Mouse (Mus musculus) Patski (cell line): ENCODE measurements at regions not wholly inside any gene's neighbourhood (a gene's known extent, or its start where the extent isn't known, plus 50 kb on each side); places are given as distances from the start of the nearest gene placed in this dataset.
A peak's percentile ranks its signal among the peaks of the same experiment; 100 is the strongest.

Experiments used
- ATAC-seq: fragments of 100-300 bp; one replicate; pipeline ENCODE4 v1.8.0; 2021
- CTCF ChIA-PET: fragments of 350-600 bp; sonication (Branson Sonifier 250); formaldehyde crosslinking; loops from one replicate; lab custom pipeline; 2022; ENCODE audit warnings: inconsistent platforms; lab: Charles Lee
- POLR2A ChIA-PET: fragments of 350-600 bp; sonication (Branson Sonifier 250); formaldehyde crosslinking; loops from one replicate; lab custom pipeline; 2022; ENCODE audit warnings: antibody characterized with exemption, inconsistent platforms; lab: Charles Lee
- DNase-seq: peaks from one replicate; pipeline ENCODE4 v3.0.0-alpha.2; 2011; ENCODE audit warnings: low read depth, low spot score
- H3K27me3 ChIP-seq: fragments of 371-371 bp; one replicate; pipeline ENCODE4 v1.5.1; 2021
- CTCF ChIP-seq: fragments of 100-300 bp; IDR thresholded peaks from one replicate; pipeline ENCODE4 v1.5.1; 2021
- in situ Hi-C: fragments of 300-500 bp; cut with MboI; formaldehyde crosslinking; loops from 3 replicates; pipeline ENCODE4 v1.11.1; 2018; ENCODE audit warnings: low pct_unique_long_range_greater_than_20kb, mixed read lengths

DNA sequence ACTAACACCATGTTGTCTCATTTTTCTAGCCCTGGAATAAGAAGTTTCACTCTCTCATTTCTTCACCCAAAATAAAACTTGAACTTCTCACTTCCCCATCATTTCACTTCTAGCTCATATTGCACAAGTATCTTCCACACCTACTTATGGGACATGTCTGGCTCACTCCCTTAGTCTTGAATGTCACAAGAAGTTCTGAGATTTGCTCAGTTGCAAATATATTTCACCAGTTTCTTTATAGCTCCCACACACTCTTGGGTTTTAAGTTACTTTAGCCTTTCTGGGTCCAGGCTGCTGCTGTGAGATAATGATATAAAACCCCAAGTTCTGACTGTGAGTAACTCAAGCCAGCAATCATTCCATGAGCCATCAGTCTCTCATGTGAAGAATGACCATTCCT is 350.0 kb upstream of the Plxna2 start:
- H3K27me3 ChIP-seq = no peaks in the 10 kb centered on the region
- no peak for TF ChIP-seq CTCF
- ATAC-seq = no peak
- in situ Hi-C loops = no loop called here
- no peak for DNase-seq
- ChIA-PET CTCF (no interaction called here), POLR2A (no interaction called here)

DNA sequence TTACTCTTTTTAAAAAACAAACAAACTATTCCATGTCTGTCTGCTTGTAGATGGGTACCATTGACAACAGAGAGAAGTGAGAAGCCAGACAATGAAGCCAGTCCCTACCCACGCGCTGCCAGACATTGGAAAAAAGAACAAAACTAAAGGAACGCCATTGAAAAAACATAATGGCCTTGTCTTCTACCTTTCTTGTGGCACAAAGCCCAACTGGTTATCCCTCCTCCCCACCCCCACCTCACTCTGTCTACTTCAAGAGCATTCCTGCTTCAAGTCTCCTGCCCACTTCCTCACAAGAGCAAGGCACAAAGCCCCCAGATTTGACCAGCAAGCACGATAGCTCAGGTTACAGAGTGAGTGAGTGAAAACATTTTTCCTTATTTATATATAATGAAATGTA is 355.6 kb upstream of the Plxna2 start:
- H3K27me3 ChIP-seq = peaks cover 3% of the 10 kb centered on the region
- TF ChIP-seq CTCF = no peak
- DNase-seq = no peak
- CTCF ChIA-PET = no interaction called here
- ATAC-seq = no peak
- POLR2A ChIA-PET = no interaction called here
- in situ Hi-C loops = no loop called here

DNA sequence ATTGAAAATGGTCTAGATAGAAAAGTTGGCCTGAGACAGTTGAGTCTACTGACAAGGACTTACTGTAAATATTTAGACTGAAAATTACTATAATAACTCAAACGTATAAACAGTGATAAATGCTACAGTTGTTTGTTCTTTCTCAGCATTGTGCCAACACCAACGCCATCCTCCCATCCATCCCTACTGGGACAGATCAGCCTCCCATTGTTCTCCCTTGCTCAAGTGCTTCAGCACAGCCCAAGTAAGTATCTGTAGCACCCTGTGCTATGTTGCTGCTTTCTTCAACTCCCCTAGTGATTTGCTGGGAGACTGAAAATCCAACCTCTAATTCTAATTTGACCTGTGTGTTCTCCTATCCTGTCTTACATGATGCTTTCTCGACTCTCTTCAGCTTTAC is 358.1 kb upstream of the Plxna2 start:
- ChIA-PET CTCF (interaction anchor here (1.2 kb wide), 1 partner anchor 13 kb away, joined by 3 read pairs; no protein-coding TSS in a partner anchor), POLR2A (no interaction called here)
- no peak for ATAC-seq
- TF ChIP-seq CTCF = no peak
- peaks cover 3% of the 10 kb centered on the region for H3K27me3 ChIP-seq
- in situ Hi-C loops = no loop called here
- no peak for DNase-seq

GRCm38 (mm10) chr1:194244776-194245366 is 373.1 kb upstream of the Plxna2 start:
- DNase-seq (no peak), ATAC-seq (no peak)
- peaks cover 24% of the 10 kb centered on the region for H3K27me3 ChIP-seq
- CTCF ChIA-PET = interaction anchor here (1.2 kb wide), 2 partner anchors 13 to 21 kb away, joined by 3 read pairs; no protein-coding TSS in a partner anchor
- POLR2A ChIA-PET = interaction anchor here (1.2 kb wide), 1 partner anchor 12 kb away, joined by 3 read pairs; no protein-coding TSS in a partner anchor
- in situ Hi-C loops = no loop called here
- TF ChIP-seq CTCF = no peak

DNA sequence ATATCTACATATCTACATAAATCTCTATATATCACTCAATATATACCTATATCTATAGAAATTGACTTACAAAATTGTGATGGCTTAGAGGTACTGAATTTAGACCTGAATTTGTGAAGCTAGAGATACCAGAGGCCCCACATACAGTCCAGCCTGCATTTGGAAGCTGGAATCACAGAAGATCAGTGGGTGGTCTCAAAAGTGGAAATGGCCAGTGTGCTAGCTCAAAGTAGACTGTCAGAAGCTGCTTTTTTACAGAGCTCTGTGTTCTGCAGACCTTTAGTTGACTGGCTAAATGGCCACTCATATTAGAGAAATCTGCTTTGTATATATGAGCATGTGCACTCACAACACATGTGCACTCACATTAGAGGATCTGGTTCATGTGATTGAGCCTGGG is 376.9 kb upstream of the Plxna2 start:
- TF ChIP-seq CTCF = no peak
- POLR2A ChIA-PET = no interaction called here
- CTCF ChIA-PET = interaction anchor here (1.1 kb wide), 1 partner anchor 8 kb away, joined by 3 read pairs; no protein-coding TSS in a partner anchor
- ATAC-seq (no peak), DNase-seq (no peak)
- H3K27me3 ChIP-seq = peaks cover 22% of the 10 kb centered on the region
- in situ Hi-C loops = no loop called here

- ATAC-seq = no peak
- no peak for TF ChIP-seq CTCF
- ChIA-PET CTCF (no interaction called here), POLR2A (no interaction called here)
- DNase-seq = no peak
- H3K27me3 ChIP-seq = peaks cover 10% of the 10 kb centered on the region
- in situ Hi-C loops = no loop called here
Measured at GRCm38 (mm10) chr1:194231206-194231605, 386.8 kb upstream of the Plxna2 start.

DNA sequence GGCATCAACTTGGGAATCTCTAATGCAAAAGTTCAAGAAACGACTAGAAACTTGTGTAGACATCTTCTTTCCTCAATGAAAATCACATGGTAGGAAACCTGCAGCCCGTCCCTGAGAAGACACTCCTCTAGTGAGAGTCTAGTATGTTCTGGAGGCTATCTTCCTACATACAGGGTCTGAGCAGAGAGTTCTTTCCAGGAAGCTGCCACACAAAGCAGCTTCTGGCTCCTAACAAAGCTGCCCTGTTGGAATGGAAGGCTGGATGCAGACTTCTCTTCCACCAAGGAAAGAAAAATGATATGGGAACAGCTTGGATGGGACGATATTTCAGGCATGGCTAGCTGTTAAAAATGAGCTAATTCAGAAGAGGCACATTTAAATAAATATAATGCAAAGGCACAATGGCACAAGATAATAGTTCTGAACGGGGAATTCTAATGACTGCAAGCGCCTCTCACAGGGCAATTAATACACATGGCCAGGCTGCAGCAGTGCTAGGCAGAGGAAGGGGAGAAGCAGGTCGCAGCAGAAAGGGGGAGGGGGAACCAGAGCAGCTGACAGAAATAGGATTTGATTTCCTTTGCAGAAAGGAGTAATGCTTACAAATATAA is 391.4 kb upstream of the Plxna2 start:
- POLR2A ChIA-PET = no interaction called here

DNA sequence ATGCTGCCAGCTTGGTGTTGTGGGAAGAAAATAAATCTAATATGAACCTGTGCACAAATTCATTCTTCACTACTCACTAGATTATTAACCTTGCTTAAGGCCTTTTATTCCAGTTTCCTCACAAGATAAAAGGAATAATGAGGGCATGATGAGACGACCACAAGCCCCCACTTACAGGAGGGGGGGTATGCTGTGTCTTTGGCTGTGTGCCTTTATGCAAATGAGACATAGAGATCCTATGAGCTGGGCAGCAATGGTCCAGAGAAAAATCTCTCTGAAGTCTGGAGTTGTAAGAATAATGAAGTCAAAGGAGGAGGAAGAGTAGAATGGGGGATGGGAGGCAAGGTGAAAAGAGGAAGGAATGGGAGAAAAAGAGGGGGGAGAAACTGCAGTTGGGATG is 392.2 kb upstream of the Plxna2 start:
- TF ChIP-seq CTCF = no peak
- POLR2A ChIA-PET = no interaction called here
- no peak for DNase-seq
- peaks cover 15% of the 10 kb centered on the region for H3K27me3 ChIP-seq
- CTCF ChIA-PET = no interaction called here
- no peak for ATAC-seq
- in situ Hi-C loops = no loop called here

More for the DNA sequence above, 391.4 kb upstream of the Plxna2 start:
- no peak for TF ChIP-seq CTCF
- H3K27me3 ChIP-seq = peaks cover 12% of the 10 kb centered on the region
- no peak for ATAC-seq
- DNase-seq = no peak
- in situ Hi-C loops = no loop called here
- CTCF ChIA-PET = no interaction called here

DNA sequence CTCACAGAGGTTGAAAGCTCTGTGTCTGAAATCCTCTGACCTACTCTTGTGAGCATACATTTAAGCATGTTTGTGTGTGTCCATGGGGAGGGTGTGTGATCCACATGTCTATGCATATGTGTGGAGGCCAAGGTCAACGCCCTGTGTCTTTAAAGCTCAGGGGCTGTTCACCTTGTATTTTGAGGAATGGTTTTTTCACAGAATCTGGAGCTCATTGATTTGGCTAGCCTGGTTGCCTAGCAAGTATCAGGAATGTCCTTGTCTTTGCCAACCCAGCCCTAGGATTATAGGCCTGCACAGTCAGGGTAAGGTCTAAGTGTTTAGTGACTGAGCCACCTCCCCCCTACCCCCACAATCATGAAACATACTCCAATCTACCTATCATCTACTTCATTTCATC is 394.0 kb upstream of the Plxna2 start:
- no peak for TF ChIP-seq CTCF
- peaks cover 23% of the 10 kb centered on the region for H3K27me3 ChIP-seq
- POLR2A ChIA-PET = interaction anchor here (0.6 kb wide), 1 partner anchor 16 kb away, joined by 4 read pairs; no protein-coding TSS in a partner anchor
- ATAC-seq (no peak), DNase-seq (no peak)
- CTCF ChIA-PET = interaction anchor here (0.8 to 2.9 kb wide), 3 partner anchors 46 to 525 kb away, joined by 3 to 25 read pairs (median 4); no protein-coding TSS in a partner anchor
- in situ Hi-C loops = loop anchor here (5.0 kb wide), 2 partner anchors 527 to 832 kb away; no protein-coding TSS in a partner anchor

DNA sequence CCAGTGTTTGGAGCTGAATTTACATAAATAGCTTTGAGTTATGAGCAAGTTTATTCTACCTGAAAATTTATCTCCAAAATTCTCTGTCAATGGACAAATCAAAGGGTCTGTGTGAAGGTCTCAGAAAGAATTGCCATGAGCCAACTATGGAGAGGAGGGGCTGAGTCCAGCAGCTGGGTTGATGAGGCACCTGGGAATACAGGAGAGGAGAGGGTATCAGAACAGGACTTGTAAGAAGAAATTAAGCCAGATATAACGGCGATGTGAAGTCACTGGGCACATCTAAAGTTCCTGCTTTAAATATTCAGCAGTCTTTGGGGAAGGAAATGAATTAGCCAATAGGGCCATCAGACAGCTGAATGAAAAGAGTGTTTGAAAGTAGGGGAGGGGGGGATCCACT is 394.4 kb upstream of the Plxna2 start:
- in situ Hi-C loops = loop anchor here (5.0 kb wide), 2 partner anchors 526 to 831 kb away; no protein-coding TSS in a partner anchor
- TF ChIP-seq CTCF = no peak
- H3K27me3 ChIP-seq = peaks cover 23% of the 10 kb centered on the region
- POLR2A ChIA-PET = no interaction called here
- ATAC-seq (no peak), DNase-seq (no peak)
- CTCF ChIA-PET = interaction anchor here (0.7 to 2.9 kb wide), 10 partner anchors 13 to 773 kb away, joined by 3 to 25 read pairs (median 4); no protein-coding TSS in a partner anchor

GRCm38 (mm10) chr1:194223015-194223414 is 395.0 kb upstream of the Plxna2 start:
- POLR2A ChIA-PET = no interaction called here
- in situ Hi-C loops = loop anchor here (5.0 kb wide), 2 partner anchors 526 to 831 kb away; no protein-coding TSS in a partner anchor

More at GRCm38 (mm10) chr1:194223015-194223414, 395.0 kb upstream of the Plxna2 start:
- ATAC-seq = peak; percentile 57
- CTCF ChIA-PET = interaction anchor here (0.7 to 2.9 kb wide), 12 partner anchors 14 to 772 kb away, joined by 3 to 25 read pairs (median 4); no protein-coding TSS in a partner anchor
- no peak for DNase-seq
- peak; percentile 96 for TF ChIP-seq CTCF
- peaks cover 19% of the 10 kb centered on the region for H3K27me3 ChIP-seq
